Comparison of ENCODE assay signal across 8 mouse cellular contexts in the genomic region with DNA sequence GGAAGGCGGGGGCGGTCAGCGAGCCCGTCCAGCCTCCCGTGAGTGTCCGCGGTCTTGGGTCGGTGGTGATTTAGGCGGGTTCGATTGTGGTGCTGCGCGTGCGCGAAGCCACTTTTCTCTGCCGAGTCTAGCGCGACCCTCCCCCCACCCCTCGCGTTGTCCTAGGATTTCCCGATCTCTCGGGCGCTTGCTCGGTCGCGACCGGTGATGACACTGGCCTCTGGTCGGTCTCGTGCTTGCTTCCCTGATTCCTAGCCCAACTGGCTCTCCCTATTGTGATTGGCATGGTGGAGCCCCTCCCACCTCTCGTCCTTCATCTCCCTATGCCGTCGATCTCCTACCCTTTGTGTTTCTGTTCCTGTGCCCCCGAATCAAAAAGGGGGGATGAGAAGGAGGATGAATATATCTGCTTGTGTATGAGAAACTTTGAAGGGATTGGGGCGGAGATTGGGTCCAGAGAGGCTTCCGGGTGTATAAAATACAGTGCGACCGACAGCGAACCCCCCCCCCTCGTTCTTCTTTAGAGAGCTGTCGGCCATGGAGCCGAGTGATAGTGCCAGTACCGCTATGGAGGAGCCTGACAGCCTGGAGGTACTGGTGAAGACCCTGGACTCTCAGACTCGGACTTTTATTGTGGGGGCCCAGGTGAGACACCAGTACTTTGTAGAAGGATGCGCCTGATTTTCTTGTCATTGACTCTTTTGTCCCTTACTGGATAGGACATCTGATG. TPM values are rescaled to one million over a fixed set of nuclear protein-coding genes. Genes with fewer than 3 reads are reported as not detected.
DNase-seq lines count a peak whose midpoint lies in the region; ATAC-seq and TF ChIP-seq lines count a peak whose summit lies in the region.

No protein-coding gene starts in this region.

- peaks cover 28% of the 10 kb centered on the region for H3K36me3 ChIP-seq in limb, embryonic 14.5 days (ENCODE audit: control insufficient read depth, insufficient read depth, low read length)
- H3K36me3 ChIP-seq in neural tube, embryonic 14.5 days (ENCODE audit: control insufficient read depth, insufficient read depth, low read length): peaks cover 26% of the 10 kb centered on the region

- peak overlapping the region; percentile 59 for H3K4me3 ChIP-seq in embryonic fibroblast, embryonic 13.5 days (ENCODE audit: insufficient read depth, low read length)
- H3K4me3 ChIP-seq in limb, embryonic 14.5 days (replicated peaks; ENCODE audit: low read length): peak overlapping the region; percentile 73
- H3K4me3 ChIP-seq in neural tube, embryonic 14.5 days (ENCODE audit: low read depth, low read length): peak overlapping the region; percentile 49

- ATAC-seq in CD4-positive, CD25-positive, alpha-beta regulatory T cell, adult 4 months: peak; percentile 22
- ATAC-seq in limb, embryonic 14.5 days (ENCODE audit: low FRiP score, low read depth): peak; percentile 56
- ATAC-seq in neural tube, embryonic 14.5 days (ENCODE audit: low read depth): peak; percentile 67

- H3K9ac ChIP-seq in limb, embryonic 14.5 days (ENCODE audit: low read depth, low read length, severe bottlenecking): peak overlapping the region; percentile 81
- peak overlapping the region; percentile 56 for H3K9ac ChIP-seq in neural tube, embryonic 14.5 days (replicated peaks; ENCODE audit: low read depth, low read length)

- no peak; the same call in 1 of the 2 replicates for TF ChIP-seq POLR2A in embryonic fibroblast, embryonic 13.5 days (IDR thresholded peaks at IDR 0.05; ENCODE audit: low read depth, low read length)
- 0 out of 2 replicates have a peak, but pooled peaks have one; percentile 2 for TF ChIP-seq POLR2A in limb, embryonic 14.5 days (IDR thresholded peaks at IDR 0.05; ENCODE audit: borderline replicate concordance, extremely low read depth, insufficient read depth, insufficient read length)

- H3K27ac ChIP-seq in embryonic fibroblast, embryonic 13.5 days (ENCODE audit: insufficient read depth, low read length): peak overlapping the region; percentile 80
- peak overlapping the region; percentile 88 for H3K27ac ChIP-seq in limb, embryonic 14.5 days (replicated peaks; ENCODE audit: low read depth, low read length)
- H3K27ac ChIP-seq in neural tube, embryonic 14.5 days (ENCODE audit: low read depth, low read length): peak overlapping the region; percentile 93

- WGBS in limb, embryonic 14.5 days: 1% methylated on average over 26 of the region's 43 CpGs
- under 1% methylated on average over 43 of the region's 43 CpGs for WGBS in neural tube, embryonic 14.5 days

- no peak for TF ChIP-seq CTCF in embryonic fibroblast, embryonic 13.5 days (IDR thresholded peaks at IDR 0.05; ENCODE audit: borderline replicate concordance, insufficient read depth, low read length)

- H3K9me3 ChIP-seq in limb, embryonic 14.5 days (ENCODE audit: control insufficient read depth, low read length): no peaks in the 10 kb centered on the region
- no peaks in the 10 kb centered on the region for H3K9me3 ChIP-seq in neural tube, embryonic 14.5 days (ENCODE audit: control insufficient read depth, low read length)

- peak; percentile 59 for DNase-seq in cerebellum, adult 9-11 months
- no peak for DNase-seq in cerebellum, postnatal 25 days
- no peak for DNase-seq in limb, embryonic 14.5 days (ENCODE audit: low spot score)
- DNase-seq in urinary bladder, postnatal 4 days (ENCODE audit: low spot score in 2 of 2): no peak
- DNase-seq in gastrocnemius, adult 18-20 months (ENCODE audit: low spot score): no peak

- no peaks in the 10 kb centered on the region for H3K27me3 ChIP-seq in limb, embryonic 14.5 days (ENCODE audit: control insufficient read depth, insufficient read depth, low read length)
- no peaks in the 10 kb centered on the region for H3K27me3 ChIP-seq in neural tube, embryonic 14.5 days (ENCODE audit: control insufficient read depth, insufficient read depth, low read length)

- no peaks in the 10 kb centered on the region for H3K4me1 ChIP-seq in embryonic fibroblast, embryonic 13.5 days (ENCODE audit: control insufficient read depth, insufficient read depth, low read length)
- peaks cover 9% of the 10 kb centered on the region; the same call in 1 of the 2 replicates for H3K4me1 ChIP-seq in limb, embryonic 14.5 days (ENCODE audit: control insufficient read depth, insufficient read depth, low read length)
- peaks cover 14% of the 10 kb centered on the region for H3K4me1 ChIP-seq in neural tube, embryonic 14.5 days (ENCODE audit: control insufficient read depth, insufficient read depth, low read length)

- peak overlapping the region; percentile 73 for H3K4me2 ChIP-seq in limb, embryonic 14.5 days (replicated peaks; ENCODE audit: low read depth, low read length, severe bottlenecking)
- peak overlapping the region; percentile 79 for H3K4me2 ChIP-seq in neural tube, embryonic 14.5 days (ENCODE audit: low read depth, low read length)

RNA-seq across cellular contexts. Expression of gene Bag6, which starts 0.8 kb away (rescaled TPM):
- 10 to 100 TPM; 16.9 to 31.5 TPM for polyA plus RNA-seq in CD4-positive, CD25-positive, alpha-beta regulatory T cell, adult 4 months (2017; shearing (Covaris generic))
- polyA plus RNA-seq in embryonic fibroblast, embryonic 13.5 days (2011; ENCODE audit: insufficient read length, low read depth, missing spikeins): 193 and 196 TPM in 2 replicates
- polyA plus RNA-seq in limb, embryonic 14.5 days (2012; rRNA removed): 265 and 361 TPM in 2 replicates
- 76.2 and 82.8 TPM in 2 replicates for polyA plus RNA-seq in limb, embryonic 14.5 days (2014; fragmentation: Nextera tagmentation; extraction: Ambion mirVana)
- polyA plus RNA-seq in neural tube, embryonic 14.5 days (2014; fragmentation: Nextera tagmentation; extraction: Ambion mirVana): 88.3 and 102 TPM in 2 replicates
- total RNA-seq in gastrocnemius, adult 18-20 months (2021): 100 to 1,000 TPM; 233 to 265 TPM

RNA-seq across cellular contexts. Expression of gene Apom, which starts 3.9 kb away (rescaled TPM):
- polyA plus RNA-seq in CD4-positive, CD25-positive, alpha-beta regulatory T cell, adult 4 months (2017; shearing (Covaris generic)): under 1 TPM in 1 of 2 experiments, not detected in 1; 0.32 TPM
- 0.48 TPM in 1 of 2 replicates, not detected in the other for polyA plus RNA-seq in embryonic fibroblast, embryonic 13.5 days (2011; ENCODE audit: insufficient read length, low read depth, missing spikeins)
- polyA plus RNA-seq in limb, embryonic 14.5 days (2012; rRNA removed): 1.1 and 1.7 TPM in 2 replicates
- 0.26 TPM in 1 of 2 replicates, not detected in the other for polyA plus RNA-seq in limb, embryonic 14.5 days (2014; fragmentation: Nextera tagmentation; extraction: Ambion mirVana)
- polyA plus RNA-seq in neural tube, embryonic 14.5 days (2014; fragmentation: Nextera tagmentation; extraction: Ambion mirVana): 0.75 and 0.89 TPM in 2 replicates
- not detected for total RNA-seq in gastrocnemius, adult 18-20 months (2021)

RNA-seq across cellular contexts. Expression of gene D17H6S53E, which starts 9.6 kb away (rescaled TPM):
- polyA plus RNA-seq in CD4-positive, CD25-positive, alpha-beta regulatory T cell, adult 4 months (2017; shearing (Covaris generic)): 10 to 100 TPM; 24.2 to 33.4 TPM
- 16.1 and 18.4 TPM in 2 replicates for polyA plus RNA-seq in embryonic fibroblast, embryonic 13.5 days (2011; ENCODE audit: insufficient read length, low read depth, missing spikeins)
- 5.7 and 6.6 TPM in 2 replicates for polyA plus RNA-seq in limb, embryonic 14.5 days (2012; rRNA removed)
- 6.4 and 8.2 TPM in 2 replicates for polyA plus RNA-seq in limb, embryonic 14.5 days (2014; fragmentation: Nextera tagmentation; extraction: Ambion mirVana)
- 8.1 and 9.7 TPM in 2 replicates for polyA plus RNA-seq in neural tube, embryonic 14.5 days (2014; fragmentation: Nextera tagmentation; extraction: Ambion mirVana)
- 10 to 100 TPM; 12.6 to 16.6 TPM for total RNA-seq in gastrocnemius, adult 18-20 months (2021)

RNA-seq across cellular contexts. Expression of gene Csnk2b, which starts 13.9 kb away (rescaled TPM):
- polyA plus RNA-seq in CD4-positive, CD25-positive, alpha-beta regulatory T cell, adult 4 months (2017; shearing (Covaris generic)): 100 to 1,000 TPM; 243 to 284 TPM
- polyA plus RNA-seq in embryonic fibroblast, embryonic 13.5 days (2011; ENCODE audit: insufficient read length, low read depth, missing spikeins): 164 and 169 TPM in 2 replicates
- 181 and 250 TPM in 2 replicates for polyA plus RNA-seq in limb, embryonic 14.5 days (2012; rRNA removed)
- polyA plus RNA-seq in limb, embryonic 14.5 days (2014; fragmentation: Nextera tagmentation; extraction: Ambion mirVana): 275 and 308 TPM in 2 replicates
- polyA plus RNA-seq in neural tube, embryonic 14.5 days (2014; fragmentation: Nextera tagmentation; extraction: Ambion mirVana): 361 and 363 TPM in 2 replicates
- 100 to 1,000 TPM; 176 to 183 TPM for total RNA-seq in gastrocnemius, adult 18-20 months (2021)

RNA-seq across cellular contexts. Expression of gene Gpank1, which starts 14.5 kb away (rescaled TPM):
- 10 to 100 TPM; 80.4 to 86.0 TPM for polyA plus RNA-seq in CD4-positive, CD25-positive, alpha-beta regulatory T cell, adult 4 months (2017; shearing (Covaris generic))
- polyA plus RNA-seq in embryonic fibroblast, embryonic 13.5 days (2011; ENCODE audit: insufficient read length, low read depth, missing spikeins): 8.9 and 10.2 TPM in 2 replicates
- 13.6 and 15.1 TPM in 2 replicates for polyA plus RNA-seq in limb, embryonic 14.5 days (2012; rRNA removed)
- polyA plus RNA-seq in limb, embryonic 14.5 days (2014; fragmentation: Nextera tagmentation; extraction: Ambion mirVana): 17.5 and 20.0 TPM in 2 replicates
- polyA plus RNA-seq in neural tube, embryonic 14.5 days (2014; fragmentation: Nextera tagmentation; extraction: Ambion mirVana): 22.2 and 23.7 TPM in 2 replicates
- 1 to 10 TPM; 8.7 to 9.0 TPM for total RNA-seq in gastrocnemius, adult 18-20 months (2021)
